Mouse (Mus musculus): ENCODE data around the gene Trpv3. TPM values are rescaled to one million over a fixed set of nuclear protein-coding genes. Genes with fewer than 3 reads are reported as not detected.
"Not testable (repeated sequence)": the region's sequence is repeated elsewhere in the genome, so short reads cannot be mapped to it uniquely, and the experiment has no call there.

The Trpv3 gene
- total RNA-seq, 2 experiments from 2014 or later, result 0.54 to 0.59 TPM

- no peak for TF ChIP-seq CTCF (conservative IDR thresholded peaks at IDR 0.05)
- Histone ChIP-seq H3K27ac (no peak overlapping the region), H3K4me3 (no peak overlapping the region)
- DNase-seq (ENCODE audit: low spot score in 2 of 2), result no peak
Measured at GRCm38 (mm10) chr11:73257362-73257945, 9.7 kb upstream of the Trpv3 start.

GRCm38 (mm10) chr11:73258664-73259063, 8.5 kb upstream of the Trpv3 start:
- H3K4me3 ChIP-seq, result no peak overlapping the region
- no peak for DNase-seq (ENCODE audit: low spot score in 2 of 2)
- no peak overlapping the region for H3K27ac ChIP-seq
- no peak for TF ChIP-seq CTCF (conservative IDR thresholded peaks at IDR 0.05)

GRCm38 (mm10) chr11:73260457-73260856, 6.7 kb upstream of the Trpv3 start:
- no peak overlapping the region for H3K4me3 ChIP-seq
- no peak for DNase-seq (ENCODE audit: low spot score in 2 of 2)
- no peak for TF ChIP-seq CTCF (conservative IDR thresholded peaks at IDR 0.05)
- no peak overlapping the region for H3K27ac ChIP-seq

- no peak for DNase-seq (ENCODE audit: low spot score in 2 of 2)
- H3K27ac ChIP-seq, result no peak overlapping the region
- no peak for TF ChIP-seq CTCF (conservative IDR thresholded peaks at IDR 0.05)
- no peak overlapping the region for H3K4me3 ChIP-seq
Measured at GRCm38 (mm10) chr11:73261385-73261784, 5.8 kb upstream of the Trpv3 start.

- no peak overlapping the region for H3K27ac ChIP-seq
- no peak for TF ChIP-seq CTCF (conservative IDR thresholded peaks at IDR 0.05)
- DNase-seq (ENCODE audit: low spot score in 2 of 2), result no peak
- H3K4me3 ChIP-seq, result no peak overlapping the region
Measured at GRCm38 (mm10) chr11:73274821-73275220, 7.6 kb downstream of the Trpv3 start.

GRCm38 (mm10) chr11:73280710-73281109, 13.5 kb downstream of the Trpv3 start:
- Histone ChIP-seq H3K4me3 (no peak overlapping the region), H3K27ac (no peak overlapping the region)
- no peak for TF ChIP-seq CTCF (conservative IDR thresholded peaks at IDR 0.05)
- DNase-seq (ENCODE audit: low spot score in 2 of 2), result no peak

- peak overlapping the region; percentile 52 for H3K4me3 ChIP-seq
- peak; percentile 76 for TF ChIP-seq CTCF (conservative IDR thresholded peaks at IDR 0.05)
- H3K27ac ChIP-seq, result peak overlapping the region; percentile 85
- DNase-seq (ENCODE audit: low spot score in 2 of 2), result peak; percentile 72 to 76
Measured at GRCm38 (mm10) chr11:73281528-73282027, 14.4 kb downstream of the Trpv3 start.

GRCm38 (mm10) chr11:73283369-73283768, 16.2 kb downstream of the Trpv3 start:
- TF ChIP-seq CTCF (conservative IDR thresholded peaks at IDR 0.05), result no peak
- DNase-seq (ENCODE audit: low spot score in 2 of 2), result no peak
- H3K4me3 ChIP-seq, result no peak overlapping the region
- H3K27ac ChIP-seq, result peak overlapping the region; percentile 64

- peak overlapping the region; percentile 64; the same call in 1 of the 2 replicates for H3K27ac ChIP-seq
- H3K4me3 ChIP-seq, result no peak overlapping the region
- no peak for DNase-seq (ENCODE audit: low spot score in 2 of 2)
- TF ChIP-seq CTCF (conservative IDR thresholded peaks at IDR 0.05), result no peak
Measured at GRCm38 (mm10) chr11:73283926-73284325, 16.7 kb downstream of the Trpv3 start.

GRCm38 (mm10) chr11:73284351-73284750, 17.2 kb downstream of the Trpv3 start:
- Histone ChIP-seq H3K27ac (peak overlapping the region; percentile 72; the same call in 1 of the 2 replicates), H3K4me3 (no peak overlapping the region)
- no peak for DNase-seq (ENCODE audit: low spot score in 2 of 2)
- TF ChIP-seq CTCF (conservative IDR thresholded peaks at IDR 0.05), result no peak

GRCm38 (mm10) chr11:73289621-73290020, 22.4 kb downstream of the Trpv3 start:
- TF ChIP-seq CTCF (conservative IDR thresholded peaks at IDR 0.05), result no peak
- no peak overlapping the region for H3K4me3 ChIP-seq
- peak overlapping the region; percentile 39; the same call in 1 of the 2 replicates for H3K27ac ChIP-seq
- no peak for DNase-seq (ENCODE audit: low spot score in 2 of 2)

- Histone ChIP-seq H3K4me3 (no peak overlapping the region), H3K27ac (peak overlapping the region; percentile 72)
- TF ChIP-seq CTCF (conservative IDR thresholded peaks at IDR 0.05), result no peak
- DNase-seq (ENCODE audit: low spot score in 2 of 2), result no peak
Measured at GRCm38 (mm10) chr11:73303123-73303522, 35.9 kb downstream of the Trpv3 start.

GRCm38 (mm10) chr11:73315961-73316360, 48.8 kb downstream of the Trpv3 start:
- TF ChIP-seq CTCF (conservative IDR thresholded peaks at IDR 0.05), result no peak
- no peak overlapping the region for H3K4me3 ChIP-seq
- no peak for DNase-seq (ENCODE audit: low spot score in 2 of 2)

GRCm38 (mm10) chr11:73318581-73318980, 51.4 kb downstream of the Trpv3 start:
- H3K4me3 ChIP-seq; H3K27ac ChIP-seq; DNase-seq (ENCODE audit: low spot score in 2 of 2): not testable (repeated sequence)

More at GRCm38 (mm10) chr11:73315961-73316360, 48.8 kb downstream of the Trpv3 start:
- no peak overlapping the region for H3K27ac ChIP-seq

- not testable (repeated sequence) for H3K4me3 ChIP-seq; DNase-seq (ENCODE audit: low spot score in 2 of 2); H3K27ac ChIP-seq
Measured at GRCm38 (mm10) chr11:73321064-73321463, 53.9 kb downstream of the Trpv3 start.

All from layer of hippocampus, adult 2 months (tissue).